Mouse (Mus musculus) lung, adult 2 months (tissue): ENCODE measurements at regions not wholly inside any gene's neighbourhood (a gene's known extent, or its start where the extent isn't known, plus 50 kb on each side); places are given as distances from the start of the nearest gene placed in this dataset.

Experiments
- CTCF ChIP-seq: fragments of 200-500 bp; IDR thresholded peaks from 2 replicates; pipeline ENCODE4 v1.5.1; 2011; ENCODE audit warnings: mild to moderate bottlenecking, low read length, control low read depth; ENCODE audit not compliant: insufficient read depth
- POLR2A ChIP-seq: fragments of 200-500 bp; IDR thresholded peaks from 2 replicates; pipeline ENCODE4 v1.6.1; 2011; ENCODE audit warnings: low read depth, mild to moderate bottlenecking, control low read depth, low read length, borderline replicate concordance; ENCODE audit errors: extremely low read depth

DNA sequence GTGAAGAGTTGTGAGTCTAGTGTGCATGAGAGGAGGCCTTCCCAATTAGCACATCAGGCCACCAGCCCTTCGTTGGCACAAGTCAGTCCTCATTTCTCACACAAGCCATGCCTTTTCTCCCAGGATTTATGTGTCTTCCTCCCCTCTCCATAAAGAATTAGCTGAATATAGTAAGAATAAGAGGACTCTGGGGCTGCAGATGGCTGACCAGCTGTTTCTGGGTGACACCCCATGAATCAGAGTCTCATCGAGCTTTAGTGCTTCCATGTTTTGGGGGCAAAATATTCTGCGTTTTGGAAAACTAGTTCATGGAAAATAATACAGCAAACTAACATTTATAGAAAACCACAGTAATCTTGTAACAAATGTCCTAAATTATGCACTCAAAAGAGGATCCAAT lies 393.2 kb upstream of the Mef2c start:
- TF ChIP-seq POLR2A (no peak), CTCF (no peak)
